Mouse (Mus musculus) kidney, adult 2 months (tissue): Measurements from ENCODE around the gene Shc1. TPM values are rescaled to one million over a fixed set of nuclear protein-coding genes. Genes with fewer than 3 reads are reported as not detected.
A peak's percentile ranks its signal among the peaks of the same experiment; 100 is the strongest.

Source experiments
- DNase-seq: peaks from one replicate; pipeline ENCODE4 v3.0.0; 2021
- H3K27ac ChIP-seq: fragments of 200-500 bp; 2 replicates; pipeline ENCODE4 v1.5.1; 2012; ENCODE audit warnings: low read depth, low read length, control low read depth, inconsistent platforms; ENCODE audit not compliant: insufficient read depth
- H3K27me3 ChIP-seq: fragments of 200-500 bp; replicated peaks from 2 replicates; pipeline ENCODE4 v1.6.1; 2012; ENCODE audit warnings: mild to moderate bottlenecking, moderate library complexity, low read length, inconsistent platforms; ENCODE audit not compliant: control insufficient read depth, insufficient read depth
- H3K36me3 ChIP-seq: fragments of 200-500 bp; 2 replicates; pipeline ENCODE4 v1.6.1; 2012; ENCODE audit warnings: mild to moderate bottlenecking, moderate library complexity, low read length, inconsistent platforms; ENCODE audit not compliant: control insufficient read depth, insufficient read depth
- H3K4me1 ChIP-seq: fragments of 200-500 bp; 2 replicates; pipeline ENCODE4 v1.6.1; 2011; ENCODE audit warnings: low read length; ENCODE audit not compliant: control insufficient read depth, insufficient read depth
- H3K4me3 ChIP-seq: fragments of 200-500 bp; 2 replicates; pipeline ENCODE4 v1.5.1; 2011; ENCODE audit warnings: mild to moderate bottlenecking, low read depth, low read length, control low read depth; ENCODE audit not compliant: insufficient read depth
- CTCF ChIP-seq: fragments of 200-500 bp; conservative IDR thresholded peaks from 2 replicates; pipeline ENCODE4 v1.5.1; 2011; ENCODE audit warnings: low read depth, mild to moderate bottlenecking, control low read depth, low read length, moderate library complexity, mixed read lengths; ENCODE audit not compliant: insufficient read depth, insufficient read length
- POLR2A ChIP-seq: fragments of 200-500 bp; IDR thresholded peaks from one replicate; pipeline ENCODE4 v1.6.1; 2011; ENCODE audit warnings: low read depth, low read length, control low read depth
- WGBS: fragments of 180-500 bp; shearing (Covaris S2); methylation state at CpG from one replicate; pipeline ENCODE4 v1.1.7; 2018; 5-methylcytosine and 5-hydroxymethylcytosine counted together
- polyA plus RNA-seq: library from polyadenylated mRNA; depleted of rRNA; stranded (reverse); fragments of >200 nt; gene quantifications from 2 replicates; pipeline ENCODE4 v1.2.3, GENCODE M21; 2012

Shc1 gene
- polyA plus RNA-seq, 1 experiment = 53.2 TPM

DNA sequence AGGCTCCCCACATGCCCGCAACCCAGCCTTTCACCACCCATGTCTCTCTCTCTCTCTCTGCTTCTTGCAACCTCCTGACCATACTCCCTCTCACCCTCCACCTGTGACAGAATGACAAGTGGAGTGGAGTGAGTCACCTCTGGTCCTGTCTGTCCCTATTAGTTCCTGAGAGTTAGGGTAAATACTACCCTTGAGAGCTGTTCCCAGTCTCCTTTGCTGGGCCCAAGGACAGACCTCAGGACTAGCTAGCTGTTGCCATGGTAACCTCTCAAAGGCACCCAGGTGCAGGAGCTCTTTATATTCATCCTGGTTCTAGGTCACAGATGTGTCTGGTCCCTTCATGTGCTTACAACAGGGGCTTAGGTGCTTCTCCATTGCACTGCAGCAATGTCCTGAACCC lies 33.7 kb downstream of the Shc1 start:
- Histone ChIP-seq H3K27me3 (no peaks in the 10 kb centered on the region), H3K36me3 (no peaks in the 10 kb centered on the region), H3K4me1 (peaks cover 8% of the 10 kb centered on the region; the same call in 1 of the 2 replicates), H3K4me3 (no peak overlapping the region), H3K27ac (no peak overlapping the region)
- TF ChIP-seq POLR2A (no peak), CTCF (no peak)
- WGBS = 86% methylated on average over 1 of the region's 1 CpGs
- DNase-seq = no peak

DNA sequence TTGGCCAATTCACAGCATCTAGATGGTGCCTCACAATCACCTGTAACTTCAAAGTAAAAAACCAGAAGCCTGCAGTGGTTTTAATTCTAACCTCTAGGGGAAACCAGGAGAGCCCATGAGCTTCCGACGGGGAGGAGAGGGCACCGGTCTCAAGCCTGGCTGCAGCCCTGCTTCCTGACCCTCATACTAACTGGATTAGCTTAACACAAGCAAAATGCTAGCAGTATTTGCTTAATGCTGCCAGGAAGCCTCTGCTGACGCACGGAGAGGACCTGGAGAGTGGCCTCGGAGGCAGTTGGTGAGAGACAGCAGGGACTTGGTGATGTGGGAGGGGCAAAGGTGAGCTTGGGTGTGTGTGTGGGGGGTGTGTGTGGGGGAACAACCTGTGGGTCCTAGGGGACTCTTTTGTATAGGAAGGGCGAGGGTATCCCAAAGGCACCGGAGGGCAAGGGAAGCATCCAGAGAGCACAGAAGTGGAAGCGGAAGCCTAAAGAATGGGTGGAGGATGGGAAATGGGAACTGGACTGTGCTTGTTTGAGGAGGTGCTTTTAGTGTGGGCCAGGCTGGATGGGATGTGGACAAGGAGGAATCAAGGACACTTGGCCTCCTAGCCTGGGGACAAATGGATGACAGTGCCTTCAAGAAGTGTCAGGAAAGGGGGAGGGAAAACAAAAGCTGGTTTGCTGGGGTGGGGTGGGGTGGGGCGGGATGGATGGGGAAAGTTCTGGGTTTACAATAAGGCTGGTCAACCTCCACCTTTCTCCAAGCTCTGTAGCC lies 36.3 kb downstream of the Shc1 start, which contains the start of gene Pmvk:
Gene Pmvk, plus strand, starts transcription at position 141 of the 777 bp plus-strand sequence.
- no peaks in the 10 kb centered on the region for H3K27me3 ChIP-seq
- H3K4me1 ChIP-seq = no peaks in the 10 kb centered on the region; the same call in 1 of the 2 replicates
- no peak for TF ChIP-seq POLR2A
- no peak for TF ChIP-seq CTCF
- no peak for DNase-seq
- 65% methylated on average over 10 of the region's 10 CpGs for WGBS
- H3K27ac ChIP-seq = no peak within 1 kb of the TSS
- H3K4me3 ChIP-seq = no peak within 1 kb of the TSS
- H3K36me3 ChIP-seq = no peaks in the 10 kb centered on the region

DNA sequence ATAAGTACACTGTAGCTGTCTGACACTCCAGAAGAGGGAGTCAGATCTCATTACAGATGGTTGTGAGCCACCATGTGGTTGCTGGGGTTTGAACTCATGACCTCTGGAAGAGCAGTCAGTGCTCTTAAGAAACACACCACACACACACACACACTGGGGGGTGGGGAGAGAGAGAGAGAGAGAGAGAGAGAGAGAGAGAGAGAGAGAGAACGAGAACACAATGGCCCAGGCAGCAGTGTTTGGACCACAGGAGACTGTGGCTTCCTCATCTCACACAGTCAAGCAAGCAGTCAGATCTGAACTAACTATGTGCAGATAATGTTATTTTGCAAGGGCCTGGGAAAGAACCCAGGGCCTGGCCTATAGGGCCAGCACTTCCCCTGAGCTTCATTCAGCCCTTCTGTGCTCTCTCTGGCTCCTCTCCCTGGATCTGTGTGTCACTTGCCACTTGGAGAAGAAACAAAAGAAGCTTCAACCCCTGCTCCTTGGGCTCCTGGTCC lies 37.6 kb downstream of the Shc1 start:
- H3K27ac ChIP-seq = no peak overlapping the region
- DNase-seq = no peak
- H3K27me3 ChIP-seq = no peaks in the 10 kb centered on the region
- H3K4me1 ChIP-seq = no peaks in the 10 kb centered on the region; the same call in 1 of the 2 replicates
- H3K36me3 ChIP-seq = no peaks in the 10 kb centered on the region
- no peak overlapping the region for H3K4me3 ChIP-seq
- WGBS = 100% methylated on average over 1 of the region's 1 CpGs
- TF ChIP-seq POLR2A (no peak), CTCF (no peak)

DNA sequence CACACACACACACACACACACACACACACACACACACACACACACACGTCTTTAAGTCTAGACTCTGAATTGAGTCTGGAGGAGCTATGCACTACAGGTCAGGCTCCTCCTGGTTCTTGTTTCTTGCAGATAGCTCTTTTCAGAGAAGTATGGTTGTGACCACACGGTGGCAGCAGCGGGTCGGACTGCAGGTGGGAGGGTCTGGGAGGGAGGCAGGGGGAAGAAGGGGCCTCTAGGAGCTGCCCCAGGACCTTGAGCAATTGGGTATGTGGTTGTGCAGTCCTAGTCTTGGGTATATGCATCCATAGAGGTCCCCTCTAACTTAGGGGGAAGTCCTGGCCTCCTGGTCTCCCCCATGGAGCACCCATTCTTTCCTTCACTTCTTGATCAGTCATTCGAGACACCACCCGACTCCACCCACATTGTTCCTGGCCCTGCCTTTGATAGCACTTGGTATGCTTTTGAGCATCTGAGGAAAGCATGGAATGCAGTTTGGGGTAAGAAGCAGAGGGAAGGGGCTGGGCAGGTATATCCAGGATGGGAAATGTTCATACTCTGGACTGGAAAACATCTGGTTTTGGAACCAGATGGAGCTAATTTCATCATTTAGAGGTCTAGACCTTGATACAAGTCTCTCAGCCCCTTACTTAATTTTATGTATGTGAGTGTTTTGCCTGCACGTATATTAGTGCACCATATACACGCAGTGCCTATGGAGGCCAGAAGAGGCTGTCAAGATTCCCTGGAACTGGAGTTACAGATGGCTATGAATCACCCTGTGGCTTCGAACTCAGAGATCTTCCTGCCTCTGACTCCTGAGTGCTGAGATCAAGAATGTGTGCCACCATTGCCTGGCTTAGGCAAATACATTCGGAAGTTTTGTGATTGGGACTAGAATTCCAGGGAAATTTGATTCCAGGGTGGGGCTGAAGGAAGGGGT lies 38.8 kb downstream of the Shc1 start:
- peak; percentile 78 for DNase-seq
- no peaks in the 10 kb centered on the region for H3K36me3 ChIP-seq
- no peak overlapping the region for H3K4me3 ChIP-seq
- H3K27me3 ChIP-seq = no peaks in the 10 kb centered on the region
- TF ChIP-seq POLR2A (no peak), CTCF (peak; percentile 81)
- no peak overlapping the region for H3K27ac ChIP-seq
- no peaks in the 10 kb centered on the region; the same call in 1 of the 2 replicates for H3K4me1 ChIP-seq
- 32% methylated on average over 10 of the region's 10 CpGs for WGBS

DNA sequence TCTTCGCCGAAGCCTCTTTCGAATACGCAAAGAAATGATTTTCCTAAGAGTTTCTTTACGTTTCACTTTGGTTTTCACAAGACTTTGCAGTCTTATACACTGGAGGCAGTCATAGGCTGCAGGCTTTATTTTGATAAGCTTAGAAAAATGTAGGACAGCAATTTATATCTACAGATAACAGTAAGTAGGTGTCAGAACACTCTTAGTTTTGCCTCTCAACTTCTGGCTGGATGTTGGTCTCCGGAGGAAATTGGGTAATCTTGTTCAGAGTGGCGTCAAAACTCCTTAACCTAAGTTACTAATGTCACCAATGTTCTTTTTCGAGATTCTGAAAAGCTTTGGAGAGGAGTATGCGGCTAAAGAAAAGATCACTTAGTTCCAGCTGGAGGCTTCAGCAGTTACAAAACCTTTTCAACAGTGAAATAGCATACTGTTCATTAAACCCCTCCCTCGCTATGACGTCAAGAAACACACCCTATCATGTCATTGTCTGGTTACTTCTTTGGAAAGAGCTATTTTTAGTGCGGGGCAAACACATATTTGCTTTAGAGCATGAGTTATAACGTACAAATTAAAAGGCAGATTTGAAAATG lies 40.2 kb downstream of the Shc1 start:
- Histone ChIP-seq H3K27ac (no peak overlapping the region), H3K4me1 (no peaks in the 10 kb centered on the region; the same call in 1 of the 2 replicates), H3K36me3 (no peaks in the 10 kb centered on the region), H3K4me3 (no peak overlapping the region), H3K27me3 (no peaks in the 10 kb centered on the region)
- DNase-seq = no peak
- TF ChIP-seq POLR2A (no peak), CTCF (no peak)
- 42% methylated on average over 13 of the region's 13 CpGs for WGBS

DNA sequence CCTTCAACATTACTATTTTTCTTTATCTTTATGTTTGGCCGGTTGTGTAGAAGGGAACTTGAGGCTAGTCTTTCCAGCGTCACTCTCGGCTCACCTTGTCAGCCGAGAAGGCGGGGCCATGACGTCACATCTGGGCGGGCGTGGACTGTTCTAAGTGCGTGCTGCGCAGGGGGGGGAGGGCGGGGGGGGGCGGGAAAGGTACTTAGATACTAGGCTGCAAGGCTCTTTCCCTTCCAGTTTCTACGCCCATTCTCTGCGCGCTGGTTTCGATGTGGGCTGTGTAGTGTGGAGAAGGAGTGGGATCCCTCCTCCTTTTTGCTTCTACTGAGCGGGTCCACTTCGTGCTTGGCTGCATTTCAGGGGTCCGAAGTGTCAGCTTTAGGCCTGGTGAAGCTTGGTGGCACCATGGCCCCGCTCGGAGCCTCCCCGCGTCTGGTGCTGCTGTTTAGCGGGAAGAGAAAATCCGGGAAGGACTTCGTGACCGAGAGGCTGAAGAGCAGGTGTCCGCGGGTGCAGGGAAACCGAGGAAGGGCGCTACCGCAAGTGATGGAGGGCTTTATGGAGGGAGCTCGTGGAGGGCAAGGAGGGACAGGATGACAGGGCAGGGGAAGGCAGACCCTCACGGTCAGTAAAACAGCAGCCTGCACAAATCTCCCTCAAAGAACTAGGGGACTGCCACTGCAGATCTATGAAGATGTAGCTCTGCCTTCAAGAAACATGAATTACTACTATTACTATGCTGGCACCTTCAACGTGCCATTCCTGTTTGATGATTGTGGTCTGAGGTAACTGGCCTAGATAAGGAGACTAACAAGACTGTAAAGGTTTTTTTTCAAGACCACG lies 40.9 kb downstream of the Shc1 start:
- Histone ChIP-seq H3K4me1 (no peaks in the 10 kb centered on the region; the same call in 1 of the 2 replicates), H3K4me3 (peak overlapping the region; percentile 88), H3K27ac (peak overlapping the region; percentile 39), H3K27me3 (no peaks in the 10 kb centered on the region), H3K36me3 (no peaks in the 10 kb centered on the region)
- 2% methylated on average over 36 of the region's 36 CpGs for WGBS
- peak; percentile 97 for DNase-seq
- TF ChIP-seq POLR2A (no peak), CTCF (no peak)
